Mouse (Mus musculus) urinary bladder, postnatal 25 days (tissue): ENCODE data around the gene Zdhhc17.

Source experiments
- DNase-seq: peaks from one replicate; pipeline ENCODE4 v3.0.0; 2022; ENCODE audit warnings: low spot score

Zdhhc17 gene

DNA sequence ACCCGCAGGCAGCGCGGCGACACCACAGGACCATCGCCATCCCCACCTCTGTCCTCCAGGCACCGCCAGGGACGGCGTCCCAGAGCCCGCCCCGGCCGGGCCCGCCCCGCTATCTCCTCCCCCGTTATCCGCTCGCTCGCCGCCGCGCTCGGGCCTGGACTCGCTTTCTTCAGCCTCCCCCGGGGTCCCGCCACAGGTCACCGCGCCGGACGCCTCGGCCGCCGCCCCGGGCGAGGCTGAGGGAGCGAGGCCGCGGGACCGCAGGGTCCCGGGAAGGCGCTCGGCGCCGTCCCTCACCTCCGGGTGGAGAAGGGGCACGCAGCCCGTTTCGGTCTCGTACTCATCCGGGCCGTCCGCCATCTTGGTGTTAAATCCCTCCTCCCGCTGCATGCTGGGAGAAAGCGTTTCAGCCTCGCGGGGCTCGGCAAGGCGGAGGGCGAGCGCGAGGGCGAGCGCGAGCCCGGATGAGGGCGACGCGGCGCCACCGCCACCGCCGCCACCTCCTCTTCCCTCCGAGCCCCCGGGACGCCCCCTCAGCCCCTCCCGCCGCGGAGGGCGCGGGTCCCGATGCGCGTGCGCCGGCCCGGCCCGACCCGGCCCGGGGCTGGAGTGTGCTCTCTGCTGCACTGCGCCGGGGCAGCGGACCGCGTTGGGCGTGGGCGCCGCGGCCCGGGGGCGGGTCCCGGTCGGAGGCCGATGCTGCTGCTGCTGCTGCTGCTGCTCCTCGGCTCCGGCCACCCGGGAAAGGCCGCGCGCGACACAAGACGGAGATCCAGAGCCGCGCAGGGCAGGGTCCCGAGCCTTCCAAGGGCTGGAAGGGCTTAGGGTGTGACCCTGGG is at the start of gene Zdhhc17:
Gene Zdhhc17 (minus strand): TSS at position 500 of the 839 bp plus-strand sequence.
- peak; percentile 75 for DNase-seq

DNA sequence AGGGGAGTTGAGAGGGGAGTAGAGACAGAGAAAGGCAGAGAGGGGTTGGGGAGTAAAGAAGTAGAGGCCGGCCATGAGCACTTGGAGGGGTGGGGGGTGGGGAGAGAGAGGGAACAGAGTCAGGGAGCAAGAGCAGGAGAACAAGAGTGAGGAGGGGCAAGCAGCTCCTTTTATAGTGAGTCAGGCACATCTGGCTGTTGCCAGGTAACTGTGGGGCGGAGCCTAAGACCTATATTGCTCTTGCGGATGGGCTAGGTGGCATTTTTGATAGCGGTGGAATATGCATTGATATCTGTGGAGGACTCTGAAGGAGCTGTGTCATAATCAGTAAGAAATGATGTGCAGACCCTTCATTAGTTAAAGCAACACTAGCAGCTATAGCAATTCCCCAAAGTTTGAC is 45.8 kb upstream of the Zdhhc17 start:
- no peak for DNase-seq

DNA sequence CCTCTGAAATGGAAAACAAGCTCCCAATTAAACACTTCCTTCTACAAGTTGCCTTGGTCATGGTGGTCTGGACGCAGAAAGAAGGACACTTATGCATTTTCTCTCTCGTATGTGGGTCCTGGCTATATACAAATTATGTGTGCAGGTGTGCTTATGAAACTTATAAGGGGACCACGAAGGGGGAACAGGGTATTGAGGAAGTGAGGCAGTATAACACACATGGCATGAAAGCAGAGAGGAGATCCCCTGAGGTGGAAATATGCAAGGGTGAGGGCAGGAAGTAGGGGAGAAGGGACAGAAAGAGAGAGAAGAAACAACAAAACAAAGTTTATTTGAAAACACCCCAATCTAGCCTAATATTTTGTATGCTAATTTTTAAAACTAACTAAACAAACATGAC is 41.7 kb upstream of the Zdhhc17 start:
- DNase-seq: no peak

DNA sequence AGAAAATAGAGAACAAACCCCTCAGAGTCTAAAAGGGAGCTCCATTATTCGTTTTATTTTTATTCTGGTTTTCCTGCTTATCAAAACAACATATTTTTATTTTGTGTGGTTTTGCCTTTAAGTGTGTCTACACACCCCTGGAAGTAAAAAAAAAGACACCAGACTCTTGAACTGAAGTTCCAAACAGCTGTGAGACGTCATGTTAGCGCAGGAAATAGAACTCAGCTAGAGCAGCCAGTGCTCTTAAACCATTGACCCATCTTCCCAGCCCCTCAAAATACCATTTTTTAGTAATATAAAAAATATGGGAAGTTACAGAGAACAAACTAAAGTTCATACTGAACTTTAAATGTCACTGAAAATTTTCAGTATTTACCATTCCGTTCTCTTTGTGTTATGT is 40.6 kb upstream of the Zdhhc17 start:
- DNase-seq: no peak

DNA sequence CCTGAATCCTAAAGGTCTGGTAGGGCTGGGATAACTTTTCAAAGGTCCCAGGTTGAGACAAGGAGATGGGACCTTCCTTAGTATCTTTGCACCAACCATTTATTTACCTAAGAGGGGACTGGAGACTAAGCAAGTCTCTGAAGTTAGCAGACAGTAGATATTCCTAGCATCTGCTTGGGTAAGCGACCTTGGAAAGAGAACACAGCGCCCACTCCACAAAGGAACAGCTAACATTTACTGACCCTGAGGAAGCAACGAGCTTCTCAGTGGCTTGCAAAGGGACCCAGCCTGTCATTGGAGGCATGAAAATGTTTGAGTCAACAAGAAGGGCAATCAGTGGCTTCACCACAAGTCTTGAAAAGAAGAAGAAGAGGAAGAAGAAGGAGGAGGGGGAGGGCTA is 40.1 kb upstream of the Zdhhc17 start:
- no peak for DNase-seq

DNA sequence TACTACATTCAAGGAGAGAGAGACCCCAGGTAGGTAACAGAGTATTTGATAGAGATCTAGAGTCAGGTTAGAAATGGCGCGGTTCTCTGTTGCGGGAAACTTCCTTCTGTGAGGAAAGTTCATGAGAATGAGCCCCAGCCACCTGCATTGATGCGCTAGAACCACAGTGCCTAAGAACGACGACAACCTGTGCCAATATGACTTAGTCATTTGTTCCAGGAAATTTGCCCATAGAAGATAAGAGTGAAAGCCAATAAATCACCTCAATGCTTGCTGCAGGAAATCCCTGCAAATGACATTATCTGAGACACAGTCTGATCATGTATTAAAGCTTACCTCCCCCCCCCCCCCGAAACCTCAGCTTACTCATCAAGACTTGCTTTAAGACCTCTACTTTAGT is 38.0 kb upstream of the Zdhhc17 start:
- no peak for DNase-seq

DNA sequence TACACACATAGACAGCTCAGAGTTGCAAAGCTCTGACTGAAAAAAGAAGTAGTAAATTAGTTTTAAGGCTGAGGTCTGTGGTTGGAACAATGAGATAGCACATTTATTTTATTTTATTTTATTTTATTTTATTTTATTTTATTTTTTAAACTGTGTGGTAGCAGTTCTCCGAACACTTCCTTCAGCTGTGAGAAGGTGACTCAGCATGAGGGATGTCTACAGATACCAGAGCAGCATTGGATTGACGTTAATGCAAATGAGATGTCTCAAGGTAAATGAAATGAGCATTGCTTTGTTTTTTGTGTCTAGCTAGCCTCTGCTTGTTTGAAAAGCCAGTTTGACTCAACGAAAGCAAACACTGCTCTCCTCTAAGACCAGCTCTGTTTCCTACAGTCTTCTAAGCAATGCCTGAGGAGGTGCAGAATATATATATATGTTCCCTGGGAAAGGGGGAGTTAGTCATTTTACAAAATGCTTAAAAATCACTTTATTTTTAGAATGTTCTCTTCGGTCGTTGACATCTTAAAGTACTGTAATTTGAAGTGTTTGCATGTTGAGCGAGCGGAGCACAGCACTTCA is 30.2 kb upstream of the Zdhhc17 start:
- DNase-seq: no peak

DNA sequence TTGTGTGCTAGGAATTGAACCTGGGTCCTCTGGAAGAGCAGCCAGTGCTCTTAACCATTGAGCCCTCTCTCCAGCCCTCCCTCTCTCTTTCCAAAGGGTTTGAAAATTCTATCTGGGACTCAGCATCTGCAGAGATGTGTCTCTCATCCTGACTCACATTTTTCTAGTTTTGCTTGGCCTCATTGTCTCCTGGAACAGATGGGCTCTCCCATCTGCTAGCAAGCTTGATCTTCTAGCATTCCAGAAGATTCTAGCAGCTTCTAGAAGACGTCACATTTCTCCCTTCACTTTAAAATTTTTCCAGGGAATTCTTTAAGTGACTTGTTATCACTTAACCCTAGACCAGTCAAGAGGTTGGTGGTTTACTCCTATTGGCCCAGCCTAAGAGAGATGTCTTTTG is 26.9 kb upstream of the Zdhhc17 start:
- DNase-seq: no peak

DNA sequence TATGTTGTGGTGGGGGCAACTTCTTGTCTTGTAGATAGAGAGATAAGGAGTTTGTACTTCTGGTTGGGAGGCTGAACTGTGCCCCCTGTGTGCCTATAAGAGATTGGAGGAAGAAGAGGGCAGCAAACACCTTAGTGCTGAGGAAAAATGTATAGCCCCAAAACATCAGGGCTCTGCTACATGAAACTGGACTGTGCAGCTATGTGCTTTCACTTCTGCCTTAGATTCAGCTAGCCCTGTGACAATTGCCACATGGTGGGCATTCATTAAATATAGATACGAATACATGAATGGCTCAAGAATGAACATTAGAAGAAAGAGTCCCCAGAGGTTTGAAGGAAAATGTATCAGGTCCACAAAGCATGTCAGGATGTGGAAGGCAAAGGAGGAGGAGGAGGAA is 25.2 kb upstream of the Zdhhc17 start:
- no peak for DNase-seq

DNA sequence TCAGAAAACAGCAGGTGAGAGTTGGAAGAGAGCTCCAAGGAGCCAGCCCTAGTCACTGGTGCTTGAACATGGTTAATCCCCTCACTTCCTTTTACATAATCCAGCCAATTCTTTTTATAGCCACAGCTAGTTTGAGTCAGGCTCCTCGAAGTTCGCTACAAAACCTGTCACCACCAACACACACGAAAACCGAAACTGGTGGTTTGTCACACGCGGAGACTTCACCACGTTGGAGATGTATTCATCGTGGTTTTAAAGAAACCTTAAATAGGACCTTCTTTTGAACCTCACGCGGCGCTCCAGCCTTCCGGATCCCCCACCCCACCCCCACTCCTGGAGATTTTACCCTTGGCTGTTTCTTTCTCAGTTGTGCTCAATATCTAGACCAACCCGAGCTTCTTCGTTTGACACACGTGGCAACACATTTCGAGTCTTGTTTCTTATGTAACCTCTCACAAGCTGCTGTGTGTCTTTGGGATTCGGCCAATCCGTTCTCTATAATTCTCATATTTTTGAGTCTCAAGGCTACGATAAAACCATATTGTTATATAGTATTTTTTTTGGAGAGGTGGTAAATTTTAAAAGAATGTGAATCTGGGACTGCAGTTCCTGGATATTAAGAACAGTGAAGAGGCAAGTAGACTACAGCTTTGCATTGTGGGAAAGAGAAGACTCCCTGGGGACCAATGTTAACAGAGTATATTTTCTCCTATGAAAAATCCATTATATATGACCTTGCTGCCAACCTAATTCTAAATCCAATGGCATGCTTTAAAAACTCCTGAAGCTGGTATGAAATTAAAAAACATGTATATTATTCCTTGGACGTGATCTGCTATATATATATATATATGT is 21.8 kb upstream of the Zdhhc17 start:
- no peak for DNase-seq

DNA sequence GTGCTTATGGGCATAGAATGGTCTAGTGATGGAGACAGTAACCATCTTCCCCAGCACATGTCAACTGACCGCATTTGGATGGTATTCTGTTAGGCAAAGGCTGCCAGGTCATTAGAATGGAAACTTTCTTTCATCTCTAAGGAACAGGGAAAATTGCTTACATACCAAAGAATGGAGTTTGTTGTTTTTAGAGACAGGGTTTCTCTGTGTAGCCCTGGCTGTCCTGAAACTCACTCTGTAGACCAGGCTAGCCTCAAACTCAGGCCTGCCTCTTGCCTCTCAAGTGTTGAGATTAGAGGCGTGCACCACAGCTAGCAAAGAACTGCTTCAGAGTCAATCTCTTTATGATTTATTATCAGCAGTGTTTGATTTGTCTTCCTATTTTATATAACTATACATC is 20.9 kb upstream of the Zdhhc17 start:
- no peak for DNase-seq

DNA sequence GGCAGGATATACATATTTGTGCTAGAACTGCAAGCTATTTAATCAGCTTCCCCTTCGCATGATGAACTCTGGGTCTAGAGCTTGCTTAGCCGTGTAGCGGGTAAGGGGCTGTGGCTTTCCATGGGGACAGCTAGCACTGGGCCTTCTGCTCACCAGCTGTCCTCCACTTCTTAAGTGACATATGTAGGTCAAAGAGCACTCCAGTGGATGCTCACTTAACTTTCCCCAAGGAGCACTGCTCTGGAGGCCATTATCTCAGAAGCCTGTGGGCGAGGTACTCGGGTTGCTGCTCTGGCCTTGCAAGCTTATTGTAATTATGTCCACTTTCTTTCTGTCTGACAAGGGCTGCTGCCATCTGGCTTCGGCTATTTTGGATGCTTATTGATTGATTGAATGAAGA is 16.2 kb upstream of the Zdhhc17 start:
- DNase-seq: no peak

DNA sequence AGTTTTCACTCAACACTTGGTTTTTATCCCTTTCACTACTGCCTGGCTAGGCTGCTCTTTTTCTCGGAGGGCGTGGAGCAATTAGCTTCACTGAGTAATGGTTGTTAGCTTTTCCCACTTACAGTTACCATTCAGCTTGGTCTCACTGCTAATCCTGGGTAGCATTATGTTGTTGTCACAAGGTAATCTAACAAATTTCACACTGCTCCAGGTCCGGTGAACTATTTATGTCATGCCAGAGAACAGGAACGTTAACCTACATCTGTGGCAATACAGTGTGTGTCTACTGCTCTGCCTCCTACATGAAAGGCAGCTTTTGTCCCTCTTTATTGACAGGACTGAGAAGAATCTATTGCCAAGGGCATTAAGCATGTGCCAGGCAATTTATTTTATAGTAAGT is 14.8 kb upstream of the Zdhhc17 start:
- DNase-seq: no peak

DNA sequence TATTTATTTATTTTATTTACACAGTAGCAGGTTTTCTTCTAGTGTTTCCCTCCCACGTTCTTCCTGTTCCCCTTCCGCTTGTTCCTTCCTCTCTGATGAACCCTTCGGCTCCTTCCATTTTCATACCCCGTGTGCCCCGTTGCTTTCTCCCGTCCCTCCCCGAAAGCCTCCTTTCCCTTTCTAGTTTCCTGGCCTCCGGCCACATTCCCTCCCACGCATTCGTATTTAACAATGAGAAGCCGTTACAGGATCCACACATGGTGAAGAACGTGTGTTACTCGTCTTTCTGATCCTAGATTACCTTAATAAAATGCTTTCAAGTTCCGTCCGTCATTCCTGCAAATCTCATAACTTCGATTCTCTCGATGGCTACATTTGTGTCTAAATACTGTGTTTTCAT is 4.5 kb upstream of the Zdhhc17 start:
- DNase-seq: no peak

DNA sequence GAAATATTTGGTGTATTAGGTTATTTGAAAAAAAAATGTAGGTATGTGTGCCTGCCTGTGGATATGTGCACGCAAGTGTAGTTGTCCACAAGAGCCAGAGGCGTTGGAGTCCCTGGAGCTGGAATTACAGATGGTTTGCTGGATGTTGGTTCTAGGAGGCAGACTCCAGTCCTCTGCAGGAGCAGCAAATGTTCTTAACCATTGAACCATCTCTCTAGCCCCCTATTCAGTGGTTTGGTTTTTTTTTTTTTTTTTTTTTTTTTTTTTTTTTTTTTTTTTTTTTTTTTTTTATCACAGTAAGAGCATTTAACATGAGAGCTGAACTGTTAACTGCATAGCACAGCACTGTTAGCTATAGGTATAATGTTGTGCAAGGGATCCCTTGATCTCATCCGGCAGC is 3.3 kb upstream of the Zdhhc17 start:
- DNase-seq: no peak

DNA sequence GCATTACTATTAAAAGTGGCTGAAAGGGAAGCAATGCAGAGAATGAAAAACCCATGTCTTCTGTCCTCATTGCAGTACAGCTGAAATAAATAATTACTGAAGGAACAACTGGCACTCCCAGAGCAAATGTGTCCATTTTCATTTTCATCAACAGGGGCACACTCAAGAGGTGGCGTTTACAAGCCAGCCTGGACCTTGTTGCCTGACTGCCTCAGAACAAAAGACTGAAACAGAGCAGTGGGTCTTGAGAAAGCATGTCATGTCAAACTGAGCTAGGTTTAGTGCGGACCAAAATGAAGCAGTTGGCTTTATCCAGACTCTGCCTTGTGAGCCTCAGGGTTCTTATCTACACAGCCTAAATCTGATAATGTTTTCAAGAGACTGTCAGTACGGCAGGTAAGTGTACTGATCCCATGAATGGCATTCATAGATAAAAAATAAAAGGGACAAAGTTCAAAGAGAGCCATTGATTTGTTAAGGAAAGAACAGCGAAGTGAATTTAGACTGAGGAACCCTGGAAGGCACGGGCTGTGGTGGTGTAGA is 2.6 kb upstream of the Zdhhc17 start:
- no peak for DNase-seq

DNA sequence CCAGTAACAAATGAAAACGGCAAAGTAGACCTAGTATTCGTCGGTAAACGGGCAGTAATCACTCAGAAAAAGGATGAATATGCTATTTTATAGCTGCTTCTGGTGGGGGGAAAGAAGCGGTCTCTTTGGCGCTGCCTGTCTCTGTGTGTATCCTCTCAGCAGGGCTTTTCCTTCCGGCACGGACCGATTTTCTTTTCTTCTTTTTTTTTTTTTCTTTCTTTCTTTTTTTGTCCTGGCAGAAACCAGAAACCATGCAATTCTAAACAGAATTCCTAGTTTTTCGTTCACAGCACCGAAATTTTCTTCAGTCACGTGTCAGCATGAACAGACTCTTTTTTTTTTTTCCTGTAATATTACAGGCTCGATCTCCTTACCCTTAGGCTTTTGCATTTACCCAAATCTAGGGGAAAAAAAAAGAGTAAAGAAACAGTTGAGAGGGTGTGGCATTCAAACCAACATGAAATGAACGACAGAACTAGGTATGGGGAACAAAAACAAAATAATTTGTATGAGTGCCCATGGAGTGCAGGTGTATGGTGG is 1.4 kb upstream of the Zdhhc17 start:
- DNase-seq: no peak

DNA sequence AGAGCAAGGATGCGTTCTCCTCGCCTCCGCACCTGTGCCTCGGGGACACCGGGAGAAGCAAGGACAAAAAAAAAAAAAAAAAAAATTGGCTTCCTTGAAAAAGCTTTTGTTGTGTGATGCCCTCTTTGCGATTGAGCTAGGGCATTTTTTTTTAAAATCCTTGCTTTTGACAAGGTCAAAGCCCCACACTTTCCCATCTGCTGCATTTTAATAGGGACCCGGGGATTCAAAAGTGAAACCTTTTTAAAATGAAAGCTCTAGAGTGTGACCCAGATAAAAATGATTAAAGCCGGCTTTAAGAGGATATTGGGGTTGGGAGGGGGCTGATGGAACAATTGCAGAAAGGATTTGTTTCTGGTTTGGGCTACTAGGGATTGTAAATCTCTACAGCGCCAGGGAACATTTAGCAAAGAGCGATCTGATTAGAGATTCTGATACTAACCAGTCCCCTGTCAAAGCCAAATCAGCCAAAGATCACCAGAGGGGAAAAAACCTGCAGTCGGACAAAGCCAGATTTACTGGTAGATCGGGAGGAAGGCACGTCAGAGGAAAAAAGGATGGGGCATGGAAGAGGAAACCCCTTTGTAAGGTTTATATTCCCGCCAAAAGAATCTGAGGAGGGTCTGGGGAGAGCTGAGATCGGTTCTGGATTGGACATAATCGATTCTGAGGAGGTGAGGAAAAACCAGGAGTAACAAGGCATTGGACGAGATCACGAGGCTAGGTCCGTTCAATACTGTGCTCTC is 713 bp upstream of the Zdhhc17 start:
- no peak for DNase-seq

DNA sequence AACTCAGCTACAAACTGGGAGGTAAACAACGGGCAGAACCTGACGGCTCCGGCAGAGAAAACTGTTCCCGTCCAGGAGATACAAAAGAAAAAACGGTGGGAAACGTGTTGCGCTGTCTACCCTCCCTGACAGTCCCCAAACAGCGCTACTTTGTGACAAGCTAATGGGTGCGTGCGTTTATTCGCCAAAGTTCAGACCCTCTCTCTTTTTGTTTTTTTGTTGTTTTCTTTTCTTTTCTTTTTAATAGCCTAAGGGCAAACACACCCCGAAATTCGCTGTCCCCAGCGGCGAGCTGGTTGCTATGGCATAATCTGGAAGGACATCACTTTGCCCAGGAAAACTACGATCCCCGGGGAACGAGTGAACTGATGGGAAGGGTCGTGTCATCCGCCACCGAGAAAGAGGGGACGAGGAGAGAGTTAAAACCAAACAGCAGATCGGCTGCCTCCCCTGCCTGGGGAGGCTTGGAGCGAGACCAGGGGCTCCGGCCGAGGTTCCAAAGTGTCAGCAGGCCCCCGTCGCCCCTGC is 763 bp downstream of the Zdhhc17 start:
- no peak for DNase-seq

DNA sequence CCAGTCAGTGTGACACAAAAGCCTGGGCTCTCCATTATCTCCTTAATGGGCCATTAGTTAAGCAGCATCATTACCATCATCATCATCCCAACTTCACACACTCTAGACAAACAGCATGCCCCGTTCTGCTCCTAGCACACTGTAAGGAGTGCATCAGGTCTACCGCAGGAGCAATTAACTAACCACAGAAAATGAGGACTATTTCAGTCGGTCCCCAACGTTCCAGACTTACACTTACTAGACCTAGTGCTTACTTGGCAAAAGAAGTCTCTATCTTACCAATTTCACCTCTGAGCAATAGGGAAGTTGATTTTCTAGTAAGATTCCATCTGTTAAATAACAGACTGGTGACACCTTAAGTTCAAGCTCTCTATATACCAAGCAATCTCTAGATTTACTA is 2.3 kb downstream of the Zdhhc17 start:
- no peak for DNase-seq
